Mouse (Mus musculus) erythroblast, embryonic 14.5 days (primary cell): ENCODE results near the gene A930018P22Rik.
"Not testable (repeated sequence)": the region's sequence is repeated elsewhere in the genome, so short reads cannot be mapped to it uniquely, and the experiment has no call there.

ENCODE experiments used
- GATA1 ChIP-seq: IDR thresholded peaks from 2 replicates; pipeline ENCODE4 v1.6.1; 2012; ENCODE audit warnings: low read length, inconsistent platforms, mixed read lengths
- TAL1 ChIP-seq: IDR thresholded peaks from 3 replicates; pipeline ENCODE4 v1.6.1; 2012; ENCODE audit warnings: low read length, inconsistent platforms, mixed read lengths

- TF ChIP-seq TAL1, GATA1: not testable (repeated sequence)
Measured at GRCm38 (mm10) chr2:104097396-104097795, 25.2 kb upstream of the A930018P22Rik start.
